Mouse (Mus musculus): ENCODE measurements around the gene Hdac5. TPM values are rescaled to one million over a fixed set of nuclear protein-coding genes. Genes with fewer than 3 reads are reported as not detected.
A peak's percentile ranks its signal among the peaks of the same experiment; 100 is the strongest.

Gene Hdac5
- polyA plus RNA-seq, 1 experiment from 2014 or later = 86.7 TPM

GRCm38 (mm10) chr11:102186235-102186634, 43.7 kb downstream of the Hdac5 start:
- H3K36me3 ChIP-seq (ENCODE audit: control insufficient read depth, insufficient read depth) = peaks cover 6% of the 10 kb centered on the region
- no peak overlapping the region for H3K9ac ChIP-seq (ENCODE audit: low read length)
- WGBS = 74% methylated on average over 1 of the region's 1 CpGs
- no peak overlapping the region for H3K4me2 ChIP-seq (ENCODE audit: low read depth, low read length)
- peaks cover 24% of the 10 kb centered on the region for H3K4me1 ChIP-seq (ENCODE audit: control insufficient read depth, insufficient read depth, low read length)
- H3K27ac ChIP-seq (ENCODE audit: low read length) = no peak overlapping the region
- no peaks in the 10 kb centered on the region for H3K9me3 ChIP-seq (replicated peaks; ENCODE audit: control insufficient read depth, low read length)
- H3K4me3 ChIP-seq (ENCODE audit: low read length) = no peak overlapping the region
- ATAC-seq (replicated peaks; ENCODE audit: extremely low read depth, insufficient read depth, low FRiP score) = no peak
- H3K27me3 ChIP-seq (ENCODE audit: control insufficient read depth, insufficient read depth, low read length) = no peaks in the 10 kb centered on the region

GRCm38 (mm10) chr11:102185677-102186076, 44.3 kb downstream of the Hdac5 start:
- WGBS = 47% methylated on average over 3 of the region's 3 CpGs
- Histone ChIP-seq H3K36me3 (ENCODE audit: control insufficient read depth, insufficient read depth) (peaks cover 9% of the 10 kb centered on the region), H3K4me2 (ENCODE audit: low read depth, low read length) (peak overlapping the region; percentile 88), H3K27ac (ENCODE audit: low read length) (no peak overlapping the region; the same call in 1 of the 2 replicates), H3K9ac (ENCODE audit: low read length) (peak overlapping the region; percentile 98), H3K27me3 (ENCODE audit: control insufficient read depth, insufficient read depth, low read length) (no peaks in the 10 kb centered on the region), H3K9me3 (replicated peaks; ENCODE audit: control insufficient read depth, low read length) (no peaks in the 10 kb centered on the region), H3K4me1 (ENCODE audit: control insufficient read depth, insufficient read depth, low read length) (peaks cover 24% of the 10 kb centered on the region), H3K4me3 (ENCODE audit: low read length) (peak overlapping the region; percentile 99)
- no peak for ATAC-seq (replicated peaks; ENCODE audit: extremely low read depth, insufficient read depth, low FRiP score)

- H3K9me3 ChIP-seq (replicated peaks; ENCODE audit: control insufficient read depth, low read length) = no peaks in the 10 kb centered on the region
- H3K36me3 ChIP-seq (ENCODE audit: control insufficient read depth, insufficient read depth) = peaks cover 9% of the 10 kb centered on the region
- no peaks in the 10 kb centered on the region for H3K27me3 ChIP-seq (ENCODE audit: control insufficient read depth, insufficient read depth, low read length)
- peaks cover 20% of the 10 kb centered on the region for H3K4me1 ChIP-seq (ENCODE audit: control insufficient read depth, insufficient read depth, low read length)
- peak within 1 kb of the TSS; percentile 98 for H3K9ac ChIP-seq (ENCODE audit: low read length)
- ATAC-seq (replicated peaks; ENCODE audit: extremely low read depth, insufficient read depth, low FRiP score) = peak; percentile 88
- H3K4me2 ChIP-seq (ENCODE audit: low read depth, low read length) = peak within 1 kb of the TSS; percentile 88
- WGBS = 1% methylated on average over 70 of the region's 70 CpGs
- H3K27ac ChIP-seq (ENCODE audit: low read length) = peak within 1 kb of the TSS; percentile 96
- H3K4me3 ChIP-seq (ENCODE audit: low read length) = peak within 1 kb of the TSS; percentile 99
Measured at GRCm38 (mm10) chr11:102184646-102185495, 45.1 kb downstream of the Hdac5 start, which contains the start of gene Lsm12. Lsm12 (minus strand) TSS chr11:102185296.

- under 1% methylated on average over 7 of the region's 7 CpGs for WGBS
- ATAC-seq (replicated peaks; ENCODE audit: extremely low read depth, insufficient read depth, low FRiP score) = no peak
- H3K4me1 ChIP-seq (ENCODE audit: control insufficient read depth, insufficient read depth, low read length) = peaks cover 21% of the 10 kb centered on the region
Measured at GRCm38 (mm10) chr11:102184253-102184645, 45.7 kb downstream of the Hdac5 start.

GRCm38 (mm10) chr11:102179836-102180235, 50.1 kb downstream of the Hdac5 start:
- H3K36me3 ChIP-seq (ENCODE audit: control insufficient read depth, insufficient read depth) = peaks cover 22% of the 10 kb centered on the region
- peaks cover 14% of the 10 kb centered on the region for H3K4me1 ChIP-seq (ENCODE audit: control insufficient read depth, insufficient read depth, low read length)
- H3K9ac ChIP-seq (ENCODE audit: low read length) = no peak overlapping the region
- no peaks in the 10 kb centered on the region for H3K9me3 ChIP-seq (replicated peaks; ENCODE audit: control insufficient read depth, low read length)
- no peak overlapping the region for H3K4me3 ChIP-seq (ENCODE audit: low read length)
- no peak overlapping the region for H3K4me2 ChIP-seq (ENCODE audit: low read depth, low read length)
- no peak for ATAC-seq (replicated peaks; ENCODE audit: extremely low read depth, insufficient read depth, low FRiP score)
- H3K27me3 ChIP-seq (ENCODE audit: control insufficient read depth, insufficient read depth, low read length) = no peaks in the 10 kb centered on the region
- H3K27ac ChIP-seq (ENCODE audit: low read length) = no peak overlapping the region

More at GRCm38 (mm10) chr11:102184253-102184645, 45.7 kb downstream of the Hdac5 start:
- H3K27me3 ChIP-seq (ENCODE audit: control insufficient read depth, insufficient read depth, low read length) = no peaks in the 10 kb centered on the region
- H3K4me2 ChIP-seq (ENCODE audit: low read depth, low read length) = peak overlapping the region; percentile 88
- H3K4me3 ChIP-seq (ENCODE audit: low read length) = peak overlapping the region; percentile 99
- peaks cover 9% of the 10 kb centered on the region for H3K36me3 ChIP-seq (ENCODE audit: control insufficient read depth, insufficient read depth)
- no peaks in the 10 kb centered on the region for H3K9me3 ChIP-seq (replicated peaks; ENCODE audit: control insufficient read depth, low read length)
- peak overlapping the region; percentile 98 for H3K9ac ChIP-seq (ENCODE audit: low read length)
- H3K27ac ChIP-seq (ENCODE audit: low read length) = peak overlapping the region; percentile 96

GRCm38 (mm10) chr11:102168689-102169088, 61.3 kb downstream of the Hdac5 start:
- Histone ChIP-seq H3K4me3 (ENCODE audit: low read length) (no peak overlapping the region), H3K9ac (ENCODE audit: low read length) (no peak overlapping the region), H3K4me2 (ENCODE audit: low read depth, low read length) (no peak overlapping the region), H3K4me1 (ENCODE audit: control insufficient read depth, insufficient read depth, low read length) (no peaks in the 10 kb centered on the region), H3K9me3 (replicated peaks; ENCODE audit: control insufficient read depth, low read length) (no peaks in the 10 kb centered on the region), H3K27me3 (ENCODE audit: control insufficient read depth, insufficient read depth, low read length) (no peaks in the 10 kb centered on the region), H3K27ac (ENCODE audit: low read length) (no peak overlapping the region), H3K36me3 (ENCODE audit: control insufficient read depth, insufficient read depth) (peaks cover 10% of the 10 kb centered on the region)
- no peak for ATAC-seq (replicated peaks; ENCODE audit: extremely low read depth, insufficient read depth, low FRiP score)
- whole genome bisulfite sequencing = 84% methylated on average over 5 of the region's 5 CpGs

GRCm38 (mm10) chr11:102167539-102167938, 62.4 kb downstream of the Hdac5 start:
- Histone ChIP-seq H3K4me2 (ENCODE audit: low read depth, low read length) (no peak overlapping the region), H3K36me3 (ENCODE audit: control insufficient read depth, insufficient read depth) (peaks cover 16% of the 10 kb centered on the region), H3K27ac (ENCODE audit: low read length) (no peak overlapping the region), H3K4me1 (ENCODE audit: control insufficient read depth, insufficient read depth, low read length) (no peaks in the 10 kb centered on the region), H3K9me3 (replicated peaks; ENCODE audit: control insufficient read depth, low read length) (no peaks in the 10 kb centered on the region), H3K4me3 (ENCODE audit: low read length) (no peak overlapping the region), H3K27me3 (ENCODE audit: control insufficient read depth, insufficient read depth, low read length) (no peaks in the 10 kb centered on the region), H3K9ac (ENCODE audit: low read length) (no peak overlapping the region)
- 89% methylated on average over 5 of the region's 5 CpGs for WGBS
- no peak for ATAC-seq (replicated peaks; ENCODE audit: extremely low read depth, insufficient read depth, low FRiP score)

- H3K4me1 ChIP-seq (ENCODE audit: control insufficient read depth, insufficient read depth, low read length) = no peaks in the 10 kb centered on the region
- peaks cover 19% of the 10 kb centered on the region for H3K36me3 ChIP-seq (ENCODE audit: control insufficient read depth, insufficient read depth)
- no peak for ATAC-seq (replicated peaks; ENCODE audit: extremely low read depth, insufficient read depth, low FRiP score)
- WGBS = 53% methylated on average over 6 of the region's 6 CpGs
- no peak overlapping the region for H3K4me2 ChIP-seq (ENCODE audit: low read depth, low read length)
- H3K27ac ChIP-seq (ENCODE audit: low read length) = no peak overlapping the region
- H3K9ac ChIP-seq (ENCODE audit: low read length) = no peak overlapping the region
- H3K9me3 ChIP-seq (replicated peaks; ENCODE audit: control insufficient read depth, low read length) = no peaks in the 10 kb centered on the region
- no peak overlapping the region for H3K4me3 ChIP-seq (ENCODE audit: low read length)
- no peaks in the 10 kb centered on the region for H3K27me3 ChIP-seq (ENCODE audit: control insufficient read depth, insufficient read depth, low read length)
Measured at GRCm38 (mm10) chr11:102165971-102166722, 63.8 kb downstream of the Hdac5 start.

GRCm38 (mm10) chr11:102159781-102160180, 70.2 kb downstream of the Hdac5 start:
- 72% methylated on average over 5 of the region's 5 CpGs for WGBS
- Histone ChIP-seq H3K4me2 (ENCODE audit: low read depth, low read length) (no peak overlapping the region), H3K27ac (ENCODE audit: low read length) (no peak overlapping the region), H3K27me3 (ENCODE audit: control insufficient read depth, insufficient read depth, low read length) (no peaks in the 10 kb centered on the region), H3K36me3 (ENCODE audit: control insufficient read depth, insufficient read depth) (peaks cover 9% of the 10 kb centered on the region), H3K4me3 (ENCODE audit: low read length) (no peak overlapping the region), H3K9me3 (replicated peaks; ENCODE audit: control insufficient read depth, low read length) (no peaks in the 10 kb centered on the region), H3K4me1 (ENCODE audit: control insufficient read depth, insufficient read depth, low read length) (peaks cover 4% of the 10 kb centered on the region), H3K9ac (ENCODE audit: low read length) (no peak overlapping the region)
- no peak for ATAC-seq (replicated peaks; ENCODE audit: extremely low read depth, insufficient read depth, low FRiP score)
